Mouse (Mus musculus) embryonic facial prominence, embryonic 13.5 days (tissue): ENCODE data around the gene Det1. TPM values are rescaled to one million over a fixed set of nuclear protein-coding genes. Genes with fewer than 3 reads are reported as not detected.

Experiments
- ATAC-seq: fragments of 200-750 bp; cut with Nextera tagmentation; 2 replicates; pipeline ENCODE4 v1.8.0; 2017; ENCODE audit warnings: low read depth; ENCODE audit not compliant: insufficient number of reproducible peaks, insufficient read depth, low FRiP score, low TSS enrichment
- H3K27ac ChIP-seq: fragments of 300-500 bp; sonication (generic); 2 replicates; pipeline ENCODE4 v1.5.1; 2015; ENCODE audit warnings: moderate library complexity, mild to moderate bottlenecking, inconsistent platforms
- H3K27me3 ChIP-seq: fragments of 300-500 bp; sonication (generic); 2 replicates; pipeline ENCODE4 v1.6.1; 2015; ENCODE audit warnings: mild to moderate bottlenecking, inconsistent platforms
- H3K36me3 ChIP-seq: fragments of 300-500 bp; sonication (generic); 2 replicates; pipeline ENCODE4 v1.6.1; 2015; ENCODE audit warnings: mild to moderate bottlenecking, inconsistent platforms
- H3K4me1 ChIP-seq: fragments of 300-500 bp; sonication (generic); 2 replicates; pipeline ENCODE4 v1.6.1; 2015; ENCODE audit warnings: inconsistent platforms
- H3K4me2 ChIP-seq: fragments of 300-500 bp; sonication (generic); 2 replicates; pipeline ENCODE4 v1.6.1; 2015; ENCODE audit warnings: moderate library complexity, mild to moderate bottlenecking, inconsistent platforms
- H3K4me3 ChIP-seq: fragments of 300-500 bp; sonication (generic); 2 replicates; pipeline ENCODE4 v1.5.1; 2015; ENCODE audit warnings: mild to moderate bottlenecking, inconsistent platforms
- H3K9ac ChIP-seq: fragments of 300-500 bp; sonication (generic); 2 replicates; pipeline ENCODE4 v1.6.1; 2015; ENCODE audit warnings: mild to moderate bottlenecking, inconsistent platforms
- H3K9me3 ChIP-seq: fragments of 300-500 bp; sonication (generic); 2 replicates; pipeline ENCODE4 v1.6.1; 2016; ENCODE audit warnings: inconsistent platforms
- WGBS: fragments of 180-500 bp; shearing (Covaris S2); methylation state at CpG from one replicate; pipeline ENCODE4 v1.1.7; 2015; ENCODE audit warnings: mixed read lengths; 5-methylcytosine and 5-hydroxymethylcytosine counted together
- polyA plus RNA-seq: library from polyadenylated mRNA; unstranded; fragments of >200 nt; fragmentation: Nextera tagmentation; extraction: Ambion mirVana; gene quantifications from 2 replicates; pipeline ENCODE4 v1.2.1, GENCODE M21; 2015

Gene Det1
- polyA plus RNA-seq: 21.5 and 22.4 TPM in 2 replicates

DNA sequence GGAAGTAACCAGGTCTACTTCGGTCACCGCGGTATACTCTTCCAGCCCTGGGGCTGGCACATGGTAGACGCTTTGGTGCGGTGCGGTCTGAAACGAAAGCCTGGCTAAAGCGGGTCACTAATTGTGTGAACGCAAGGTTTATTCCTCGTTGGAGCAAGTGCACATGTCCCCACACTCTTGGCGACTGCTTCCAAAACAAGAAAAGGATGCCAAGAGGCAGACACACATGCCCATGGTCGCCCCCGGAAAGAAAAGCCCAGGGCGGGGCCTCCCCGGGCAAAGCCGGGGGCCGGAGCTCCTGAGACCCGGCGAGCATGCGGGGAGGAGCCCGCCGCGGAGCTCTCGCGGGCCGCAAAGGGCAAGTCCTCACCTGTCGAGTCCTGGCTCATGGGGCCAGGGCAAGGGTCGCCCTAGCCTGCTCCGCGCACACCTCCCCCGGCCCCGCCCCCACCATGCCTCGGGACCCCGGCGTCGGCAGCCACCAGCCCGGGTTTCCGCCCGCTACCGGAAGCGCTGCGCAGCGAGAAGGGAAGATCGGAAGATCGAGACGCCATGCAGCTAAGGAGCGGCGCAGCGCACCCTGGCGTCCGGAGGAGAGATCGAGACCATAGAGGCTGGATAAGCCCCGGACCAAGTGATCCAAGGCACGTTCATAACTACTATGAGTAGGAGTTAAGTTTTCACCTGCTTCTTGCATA is at the start of gene Det1:
Gene Det1 (minus strand): TSS at position 527 of the 698 bp plus-strand sequence.
- Histone ChIP-seq H3K4me3 (peak within 1 kb of the TSS; percentile 74), H3K9ac (peak within 1 kb of the TSS; percentile 88), H3K4me1 (peaks cover 10% of the 10 kb centered on the region), H3K4me2 (peak within 1 kb of the TSS; percentile 71), H3K36me3 (peaks cover 23% of the 10 kb centered on the region), H3K27me3 (no peaks in the 10 kb centered on the region), H3K9me3 (no peaks in the 10 kb centered on the region), H3K27ac (peak within 1 kb of the TSS; percentile 64; the same call in 1 of the 2 replicates)
- under 1% methylated on average over 54 of the region's 54 CpGs for WGBS
- peak; percentile 80 for ATAC-seq

DNA sequence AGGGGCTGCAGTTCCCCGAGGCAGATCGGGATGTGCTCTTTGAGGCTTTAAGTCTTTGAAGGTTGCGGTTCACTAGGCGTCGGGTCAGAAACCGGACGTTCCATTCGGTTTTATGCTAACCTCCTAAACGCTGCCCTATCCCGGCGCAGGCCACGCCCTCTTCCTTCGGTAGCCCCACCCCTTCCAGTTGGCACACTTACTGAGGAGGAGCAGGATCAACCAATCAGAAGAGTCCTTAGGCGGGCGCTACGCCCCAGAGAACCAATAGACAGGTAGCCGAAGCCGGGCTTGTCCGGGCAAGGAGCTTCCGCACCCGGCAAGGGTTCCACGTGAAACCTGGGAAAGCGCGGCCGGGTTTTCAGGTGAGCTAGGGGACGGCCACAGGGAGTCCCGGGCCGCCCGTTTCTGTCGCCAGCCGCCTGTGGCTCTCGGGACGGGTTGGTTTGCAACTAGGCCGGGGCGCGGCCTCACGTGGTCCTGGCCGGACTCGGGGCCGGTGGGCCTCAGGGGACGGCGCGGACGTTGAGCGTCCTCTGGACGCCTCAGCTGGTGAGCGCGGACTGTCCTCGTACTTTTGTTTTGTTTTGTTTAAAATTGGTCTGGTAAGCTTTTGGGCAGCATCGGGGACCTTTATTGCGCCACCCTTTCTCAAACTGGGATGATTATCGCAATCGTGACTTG is 48.7 kb upstream of the Det1 start, which contains the start of gene Aen:
Gene Aen (plus strand): TSS at position 202 of the 681 bp plus-strand sequence.
- Histone ChIP-seq H3K4me2 (peak within 1 kb of the TSS; percentile 93), H3K4me3 (peak within 1 kb of the TSS; percentile 97), H3K9ac (peak within 1 kb of the TSS; percentile 83), H3K4me1 (peaks cover 20% of the 10 kb centered on the region), H3K9me3 (no peaks in the 10 kb centered on the region), H3K27ac (0 out of 2 replicates have a peak within 1 kb of the TSS, but pooled peaks have one; percentile 49), H3K27me3 (no peaks in the 10 kb centered on the region), H3K36me3 (peaks cover 11% of the 10 kb centered on the region; the same call in 1 of the 2 replicates)
- peak; percentile 95 for ATAC-seq
- 4% methylated on average over 53 of the region's 53 CpGs for WGBS

DNA sequence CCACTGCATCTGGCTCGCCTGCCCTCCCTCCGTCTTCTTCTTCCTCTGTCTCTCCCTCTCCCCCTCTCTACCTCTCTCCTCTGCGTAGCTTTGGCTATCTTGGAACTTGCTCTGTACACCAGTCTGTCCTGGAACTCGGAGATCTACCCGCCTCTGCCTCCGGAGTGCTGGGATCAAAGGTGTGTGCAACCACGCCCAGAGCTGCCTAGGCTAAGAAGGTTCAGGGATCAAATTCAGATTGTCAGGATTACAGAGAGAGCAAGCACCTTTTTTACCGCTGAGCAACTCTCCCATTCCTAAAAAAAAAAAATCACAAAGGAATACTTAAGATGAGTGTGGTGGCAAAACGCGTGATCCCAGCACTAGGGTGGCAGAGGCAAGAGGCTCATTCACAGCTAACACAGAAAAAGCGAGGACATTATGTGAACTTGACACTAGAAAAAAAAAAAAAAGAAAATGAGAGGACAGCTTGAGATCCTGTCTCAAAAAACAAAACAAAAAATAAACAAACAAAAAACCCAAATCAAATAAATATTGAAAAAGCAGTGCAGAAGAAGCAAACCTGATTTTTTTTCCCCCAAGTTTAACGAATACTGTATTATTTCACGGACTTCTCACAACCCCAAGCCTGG is 48.1 kb upstream of the Det1 start:
- Histone ChIP-seq H3K4me3 (peak overlapping the region; percentile 97), H3K27me3 (peaks cover 4% of the 10 kb centered on the region), H3K36me3 (peaks cover 11% of the 10 kb centered on the region; the same call in 1 of the 2 replicates), H3K4me2 (peak overlapping the region; percentile 93), H3K9me3 (no peaks in the 10 kb centered on the region), H3K27ac (0 out of 2 replicates have a peak overlapping the region, but pooled peaks have one; percentile 49), H3K4me1 (peaks cover 20% of the 10 kb centered on the region), H3K9ac (peak overlapping the region; percentile 67)
- WGBS: 57% methylated on average over 13 of the region's 13 CpGs
- no peak for ATAC-seq

DNA sequence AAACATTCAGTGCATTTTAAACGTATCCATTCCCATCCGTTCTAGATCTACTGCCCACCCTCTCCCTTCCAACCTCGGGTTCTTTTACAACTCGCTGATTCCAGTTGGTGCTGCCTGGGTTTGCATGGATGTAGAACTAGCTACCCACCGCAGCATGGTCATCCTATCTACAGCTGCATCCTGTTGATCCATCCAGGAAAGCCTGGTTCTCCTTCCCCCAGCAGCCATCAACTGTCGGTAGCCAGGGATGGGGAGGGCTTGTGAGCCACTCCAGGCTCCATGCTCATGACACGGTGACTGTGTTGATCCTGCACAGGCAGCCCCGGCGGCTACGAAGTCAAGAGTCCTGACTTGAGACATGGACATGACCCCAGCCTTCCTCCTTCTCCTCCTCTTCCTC is 46.9 kb upstream of the Det1 start:
- WGBS: 90% methylated on average over 10 of the region's 10 CpGs
- no peak overlapping the region for H3K27ac ChIP-seq
- ATAC-seq: no peak
- no peak overlapping the region for H3K9ac ChIP-seq
- no peak overlapping the region for H3K4me2 ChIP-seq
- H3K27me3 ChIP-seq: peaks cover 13% of the 10 kb centered on the region
- peaks cover 11% of the 10 kb centered on the region; the same call in 1 of the 2 replicates for H3K36me3 ChIP-seq
- peaks cover 20% of the 10 kb centered on the region for H3K4me1 ChIP-seq
- H3K9me3 ChIP-seq: no peaks in the 10 kb centered on the region
- no peak overlapping the region for H3K4me3 ChIP-seq

DNA sequence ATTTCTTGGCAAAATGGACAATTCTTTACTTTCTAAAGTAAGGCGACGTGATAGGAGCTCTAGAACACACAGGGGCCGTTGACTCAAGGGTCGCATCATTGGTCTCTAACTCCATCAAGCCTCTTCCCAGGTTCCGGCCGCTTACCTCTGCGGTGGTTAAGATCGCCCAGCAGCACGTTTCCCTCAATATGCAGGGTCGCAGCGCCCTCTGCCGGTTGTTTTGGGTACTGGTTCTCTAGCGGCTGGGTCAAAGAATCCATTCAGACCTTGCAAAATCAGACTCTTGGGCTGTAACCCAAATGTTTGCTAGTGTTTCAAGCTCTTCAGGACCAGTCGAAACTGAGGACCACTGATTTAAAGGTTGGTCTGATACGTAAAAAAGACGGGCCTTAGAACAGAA is 43.6 kb upstream of the Det1 start:
- Histone ChIP-seq H3K4me2 (no peak overlapping the region), H3K36me3 (no peaks in the 10 kb centered on the region), H3K4me1 (peaks cover 9% of the 10 kb centered on the region), H3K9ac (no peak overlapping the region), H3K4me3 (no peak overlapping the region), H3K27me3 (peaks cover 37% of the 10 kb centered on the region), H3K27ac (no peak overlapping the region), H3K9me3 (no peaks in the 10 kb centered on the region)
- no peak for ATAC-seq
- WGBS: 3% methylated on average over 16 of the region's 16 CpGs

DNA sequence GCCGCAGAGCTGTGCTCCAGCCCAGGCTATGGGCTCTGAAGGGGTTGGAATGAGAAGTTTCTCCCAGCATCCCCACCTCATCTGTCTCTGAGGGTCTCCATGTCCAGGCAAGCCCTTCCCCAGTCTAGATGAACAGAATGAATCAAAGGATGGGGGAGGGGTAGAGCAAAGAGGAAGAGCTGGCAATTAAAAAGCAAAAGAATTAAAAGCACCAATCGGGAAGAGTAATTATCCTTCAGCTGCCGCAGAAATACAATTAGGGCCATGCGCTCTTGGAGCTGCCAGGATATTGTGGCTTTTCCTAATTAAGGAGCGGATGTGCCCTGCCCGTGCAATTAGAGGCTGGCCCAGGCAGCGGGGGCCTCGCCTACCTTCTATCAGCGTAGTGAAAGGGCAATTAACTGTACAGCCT is 40.4 kb upstream of the Det1 start:
- 21% methylated on average over 9 of the region's 9 CpGs for WGBS
- H3K27me3 ChIP-seq: peaks cover 69% of the 10 kb centered on the region

DNA sequence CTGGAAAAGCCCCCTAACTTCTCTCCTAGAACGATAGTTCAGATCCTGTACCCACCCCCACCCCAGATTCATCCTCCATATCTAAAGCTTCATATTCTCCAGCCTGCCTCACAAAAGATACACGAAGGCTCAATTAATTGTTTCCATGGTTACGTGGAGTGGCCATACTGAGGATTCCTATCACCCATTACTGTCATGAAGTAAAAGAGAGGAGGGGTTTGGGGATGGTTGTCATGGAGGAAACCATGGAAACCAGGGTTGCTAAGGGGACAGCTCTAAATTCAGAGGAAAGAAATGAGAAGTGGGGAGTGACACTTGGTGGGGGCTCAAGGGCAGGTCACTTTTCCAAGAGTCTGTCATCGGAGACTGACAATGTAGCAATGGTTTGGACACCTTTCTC is 39.4 kb upstream of the Det1 start:
- H3K9me3 ChIP-seq: no peaks in the 10 kb centered on the region
- no peak overlapping the region for H3K4me2 ChIP-seq
- no peak overlapping the region for H3K9ac ChIP-seq
- ATAC-seq: no peak
- peaks cover 79% of the 10 kb centered on the region for H3K27me3 ChIP-seq
- H3K4me1 ChIP-seq: peaks cover 20% of the 10 kb centered on the region
- no peaks in the 10 kb centered on the region for H3K36me3 ChIP-seq
- 74% methylated on average over 4 of the region's 4 CpGs for WGBS
- H3K4me3 ChIP-seq: no peak overlapping the region
- H3K27ac ChIP-seq: no peak overlapping the region

More for the DNA sequence above, 40.4 kb upstream of the Det1 start:
- Histone ChIP-seq H3K4me1 (peaks cover 17% of the 10 kb centered on the region), H3K9me3 (no peaks in the 10 kb centered on the region), H3K4me3 (no peak overlapping the region), H3K27ac (no peak overlapping the region), H3K4me2 (no peak overlapping the region), H3K36me3 (no peaks in the 10 kb centered on the region), H3K9ac (no peak overlapping the region)
- no peak for ATAC-seq

DNA sequence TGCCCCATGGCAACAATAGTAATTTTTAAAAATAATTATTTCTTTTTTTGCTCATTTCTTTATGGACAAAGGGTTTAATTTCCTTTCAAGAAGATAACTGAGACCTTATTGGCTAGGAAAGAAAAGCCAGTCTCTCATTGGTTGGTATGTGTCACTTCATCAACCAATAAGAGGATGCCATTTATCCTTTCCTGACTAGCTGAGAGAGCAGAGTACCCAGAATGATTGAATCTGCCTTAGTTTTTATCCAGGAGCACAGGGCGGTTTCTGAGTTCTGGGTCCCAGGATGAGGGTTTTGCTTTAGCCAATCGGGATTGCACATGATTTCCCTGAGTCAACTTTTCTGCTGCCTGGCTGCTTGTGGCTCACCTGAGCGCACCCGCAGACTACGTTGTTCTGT is 38.3 kb upstream of the Det1 start:
- no peaks in the 10 kb centered on the region for H3K9me3 ChIP-seq

DNA sequence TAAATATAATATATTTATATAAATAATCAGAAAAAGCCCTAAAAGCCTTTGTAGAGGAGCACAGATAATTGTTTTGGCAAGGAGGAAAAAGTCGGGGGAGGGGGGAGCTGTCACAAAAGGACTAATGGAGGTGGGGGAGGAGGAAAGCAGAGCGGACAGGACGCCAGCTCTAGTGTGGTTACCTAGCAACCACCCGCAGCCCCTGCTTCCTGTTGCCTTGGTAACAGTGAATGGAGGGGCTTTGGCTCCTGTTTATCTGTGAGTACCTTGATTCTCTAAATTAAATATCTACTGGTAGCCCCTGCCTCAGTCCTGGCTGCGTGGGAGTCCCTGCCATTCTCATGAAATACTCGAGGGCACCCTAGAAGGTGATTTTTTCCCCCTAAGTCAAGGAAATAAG is 37.1 kb upstream of the Det1 start:
- Histone ChIP-seq H3K9ac (no peak overlapping the region), H3K27ac (no peak overlapping the region), H3K9me3 (no peaks in the 10 kb centered on the region), H3K27me3 (peaks cover 88% of the 10 kb centered on the region), H3K4me2 (no peak overlapping the region), H3K36me3 (no peaks in the 10 kb centered on the region), H3K4me3 (no peak overlapping the region), H3K4me1 (peaks cover 20% of the 10 kb centered on the region)
- WGBS: 11% methylated on average over 6 of the region's 6 CpGs
- no peak for ATAC-seq

More for the DNA sequence above, 38.3 kb upstream of the Det1 start:
- 76% methylated on average over 5 of the region's 5 CpGs for WGBS
- H3K27me3 ChIP-seq: peaks cover 87% of the 10 kb centered on the region
- peaks cover 20% of the 10 kb centered on the region for H3K4me1 ChIP-seq
- H3K4me2 ChIP-seq: no peak overlapping the region
- no peak for ATAC-seq
- H3K36me3 ChIP-seq: no peaks in the 10 kb centered on the region
- H3K9ac ChIP-seq: no peak overlapping the region
- H3K27ac ChIP-seq: no peak overlapping the region
- H3K4me3 ChIP-seq: no peak overlapping the region

DNA sequence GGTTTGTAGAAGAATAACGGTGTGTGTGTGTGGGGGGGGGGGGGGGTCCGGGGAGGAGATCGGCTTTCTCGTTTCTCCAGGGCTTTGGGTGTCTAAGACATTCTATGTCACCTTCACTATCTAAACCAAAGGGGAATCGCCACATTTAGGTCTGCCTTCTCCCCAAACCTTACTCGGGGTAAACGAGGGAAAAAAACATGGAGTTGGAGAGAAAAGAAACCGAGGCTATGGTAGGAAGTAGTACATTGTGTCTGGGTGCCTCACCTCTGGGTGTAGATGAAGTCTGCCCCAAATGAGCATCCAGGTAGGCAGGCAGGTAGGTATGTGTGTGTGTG is 36.6 kb upstream of the Det1 start:
- Histone ChIP-seq H3K27ac (no peak overlapping the region), H3K9me3 (no peaks in the 10 kb centered on the region), H3K4me3 (peak overlapping the region; percentile 39; the same call in 1 of the 2 replicates), H3K4me1 (peaks cover 20% of the 10 kb centered on the region), H3K27me3 (peaks cover 88% of the 10 kb centered on the region), H3K36me3 (no peaks in the 10 kb centered on the region), H3K9ac (no peak overlapping the region), H3K4me2 (peak overlapping the region; percentile 62)
- 8% methylated on average over 8 of the region's 8 CpGs for WGBS
- ATAC-seq: no peak

DNA sequence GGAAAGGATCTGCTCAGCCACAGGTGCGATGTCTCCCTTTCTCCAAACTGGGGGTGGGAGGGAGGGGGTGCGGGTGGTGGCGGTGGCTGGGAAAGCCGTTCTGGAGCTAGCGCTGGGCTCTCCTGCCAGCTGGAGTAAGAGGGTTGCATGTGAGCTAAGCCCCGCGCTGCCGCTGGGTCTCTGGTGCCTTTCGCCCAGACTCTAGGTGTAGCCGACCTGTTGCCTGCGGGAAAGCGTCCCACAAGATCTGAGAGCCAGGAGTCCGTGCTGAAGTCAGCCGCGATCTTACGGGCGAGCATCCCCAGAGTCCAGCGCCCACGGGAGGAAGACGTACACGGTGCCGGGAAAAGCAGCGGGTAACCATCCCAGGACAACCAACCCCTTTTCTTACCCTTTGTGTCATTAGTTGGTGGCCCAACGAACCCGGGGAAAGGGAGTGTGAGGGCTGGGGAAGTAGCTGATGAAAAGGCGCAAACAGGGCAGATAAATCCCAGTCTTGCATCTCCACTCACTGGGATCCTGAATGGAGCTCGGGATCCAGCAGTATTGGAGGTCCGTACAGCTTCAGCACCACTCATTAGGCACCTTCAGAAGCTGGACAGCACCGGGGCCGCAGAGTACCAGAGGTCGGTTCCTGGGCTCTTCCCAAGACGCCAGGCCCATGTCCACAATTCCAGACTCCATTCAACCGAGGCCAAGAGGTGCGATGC is 36.1 kb upstream of the Det1 start:
- no peaks in the 10 kb centered on the region for H3K36me3 ChIP-seq
- no peak overlapping the region for H3K27ac ChIP-seq
- H3K4me1 ChIP-seq: peaks cover 20% of the 10 kb centered on the region
- H3K4me2 ChIP-seq: peak overlapping the region; percentile 62
- 1% methylated on average over 34 of the region's 34 CpGs for WGBS
- ATAC-seq: no peak
- H3K27me3 ChIP-seq: peaks cover 83% of the 10 kb centered on the region
- H3K4me3 ChIP-seq: peak overlapping the region; percentile 39
- no peak overlapping the region for H3K9ac ChIP-seq
- no peaks in the 10 kb centered on the region for H3K9me3 ChIP-seq
